Mouse (Mus musculus) limb, embryonic 13.5 days (tissue): ENCODE data around the gene Hk2. TPM values are rescaled to one million over a fixed set of nuclear protein-coding genes. Genes with fewer than 3 reads are reported as not detected.

ENCODE experiments used
- ATAC-seq: fragments of 200-750 bp; cut with Nextera tagmentation; 2 replicates; pipeline ENCODE4 v1.8.0; 2017; ENCODE audit warnings: low read depth, moderate number of reproducible peaks, moderate TSS enrichment; ENCODE audit not compliant: low FRiP score
- H3K27ac ChIP-seq: fragments of 300-500 bp; sonication (generic); 2 replicates; pipeline ENCODE4 v1.5.1; 2015; ENCODE audit warnings: inconsistent platforms, mild to moderate bottlenecking, moderate library complexity
- H3K27me3 ChIP-seq: fragments of 300-500 bp; sonication (generic); 2 replicates; pipeline ENCODE4 v1.6.1; 2015; ENCODE audit warnings: mild to moderate bottlenecking, inconsistent platforms
- H3K36me3 ChIP-seq: fragments of 300-500 bp; sonication (generic); 2 replicates; pipeline ENCODE4 v1.6.1; 2015; ENCODE audit warnings: inconsistent platforms, mild to moderate bottlenecking, moderate library complexity
- H3K4me1 ChIP-seq: fragments of 300-500 bp; sonication (generic); 2 replicates; pipeline ENCODE4 v1.6.1; 2015; ENCODE audit warnings: inconsistent platforms
- H3K4me2 ChIP-seq: fragments of 300-500 bp; sonication (generic); replicated peaks from 2 replicates; pipeline ENCODE4 v1.6.1; 2015; ENCODE audit warnings: inconsistent platforms, mild to moderate bottlenecking, moderate library complexity
- H3K4me3 ChIP-seq: fragments of 300-500 bp; sonication (generic); 2 replicates; pipeline ENCODE4 v1.5.1; 2015; ENCODE audit warnings: moderate library complexity, mild to moderate bottlenecking, inconsistent platforms
- H3K9ac ChIP-seq: fragments of 300-500 bp; sonication (generic); 2 replicates; pipeline ENCODE4 v1.6.1; 2015; ENCODE audit warnings: mild to moderate bottlenecking, inconsistent platforms
- H3K9me3 ChIP-seq: fragments of 300-500 bp; sonication (generic); 2 replicates; pipeline ENCODE4 v1.6.1; 2016; ENCODE audit warnings: inconsistent platforms
- WGBS: fragments of 180-500 bp; shearing (Covaris S2); methylation state at CpG from one replicate; pipeline ENCODE4 v1.1.7; 2015; 5-methylcytosine and 5-hydroxymethylcytosine counted together
- polyA plus RNA-seq: library from polyadenylated mRNA; unstranded; fragments of >200 nt; fragmentation: Nextera tagmentation; extraction: Ambion mirVana; gene quantifications from 2 replicates; pipeline ENCODE4 v1.2.1, GENCODE M21; 2015

Hk2 gene
- polyA plus RNA-seq, 1 experiment from 2014 or later: 20.2 TPM

DNA sequence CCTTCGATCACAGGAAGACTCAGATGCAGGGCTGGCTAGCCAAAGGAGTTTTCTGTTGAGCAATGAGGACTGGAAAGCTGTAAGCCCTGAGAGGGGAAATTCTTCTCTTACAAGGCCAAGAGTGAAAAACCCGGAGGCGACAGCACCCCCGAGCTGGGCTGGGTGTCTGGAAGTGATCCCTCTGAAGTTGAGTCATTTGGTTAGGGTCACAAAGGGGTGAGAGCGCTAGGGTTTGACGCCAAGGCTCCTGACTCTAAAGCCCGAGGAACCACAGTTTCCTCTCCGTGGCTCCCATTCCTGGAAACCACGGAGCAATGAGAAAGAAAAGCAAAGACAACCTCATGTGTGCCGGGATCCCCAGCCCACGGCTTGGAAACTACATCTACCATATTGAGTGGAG, 21.2 kb downstream of the Hk2 start:
- peaks cover 28% of the 10 kb centered on the region for H3K36me3 ChIP-seq
- no peak overlapping the region for H3K4me3 ChIP-seq
- 0 out of 2 replicates have a peak overlapping the region, but pooled peaks have one; percentile 2 for H3K27ac ChIP-seq
- 67% methylated on average over 11 of the region's 11 CpGs for WGBS
- H3K27me3 ChIP-seq: no peaks in the 10 kb centered on the region
- no peak overlapping the region for H3K4me2 ChIP-seq
- H3K4me1 ChIP-seq: no peaks in the 10 kb centered on the region
- no peak overlapping the region for H3K9ac ChIP-seq
- no peak for ATAC-seq
- no peaks in the 10 kb centered on the region for H3K9me3 ChIP-seq

DNA sequence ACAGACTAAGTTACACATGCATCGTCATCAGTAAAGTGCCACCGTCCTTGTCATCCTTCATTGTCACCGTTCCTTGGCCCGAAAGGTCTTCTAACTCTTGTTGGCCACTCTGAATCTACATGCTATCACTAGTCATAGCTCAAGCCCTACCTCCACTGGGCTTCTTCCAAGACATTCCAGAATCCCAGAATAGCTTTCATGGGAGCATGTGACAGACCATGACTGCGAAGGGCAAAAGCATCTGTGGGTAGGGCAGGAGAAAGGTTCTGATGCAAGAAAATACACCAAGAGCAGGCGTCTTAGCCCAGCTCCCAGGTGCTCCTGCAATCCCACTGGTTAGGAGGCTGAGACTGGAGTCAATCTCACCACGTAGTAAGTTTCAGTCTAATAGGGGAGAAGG, 22.5 kb downstream of the Hk2 start:
- Histone ChIP-seq H3K4me3 (no peak overlapping the region), H3K36me3 (peaks cover 27% of the 10 kb centered on the region), H3K9me3 (no peaks in the 10 kb centered on the region), H3K27ac (no peak overlapping the region), H3K4me1 (no peaks in the 10 kb centered on the region), H3K27me3 (no peaks in the 10 kb centered on the region), H3K4me2 (no peak overlapping the region), H3K9ac (no peak overlapping the region)
- ATAC-seq: no peak
- 96% methylated on average over 7 of the region's 7 CpGs for WGBS

GRCm38 (mm10) chr6:82751031-82751430, 23.2 kb downstream of the Hk2 start:
- Histone ChIP-seq H3K9ac (no peak overlapping the region), H3K36me3 (peaks cover 32% of the 10 kb centered on the region), H3K9me3 (no peaks in the 10 kb centered on the region), H3K27ac (no peak overlapping the region), H3K4me3 (no peak overlapping the region), H3K4me2 (no peak overlapping the region), H3K4me1 (no peaks in the 10 kb centered on the region), H3K27me3 (no peaks in the 10 kb centered on the region)
- no peak for ATAC-seq
- 93% methylated on average over 11 of the region's 11 CpGs for WGBS

GRCm38 (mm10) chr6:82750063-82750462, 24.2 kb downstream of the Hk2 start:
- no peak for ATAC-seq
- H3K4me2 ChIP-seq: no peak overlapping the region
- H3K36me3 ChIP-seq: peaks cover 35% of the 10 kb centered on the region
- no peak overlapping the region for H3K9ac ChIP-seq
- no peak overlapping the region for H3K4me3 ChIP-seq
- no peaks in the 10 kb centered on the region for H3K4me1 ChIP-seq
- no peaks in the 10 kb centered on the region for H3K27me3 ChIP-seq
- 59% methylated on average over 2 of the region's 2 CpGs for WGBS
- no peaks in the 10 kb centered on the region for H3K9me3 ChIP-seq
- no peak overlapping the region for H3K27ac ChIP-seq

- no peaks in the 10 kb centered on the region for H3K4me1 ChIP-seq
- peaks cover 51% of the 10 kb centered on the region for H3K36me3 ChIP-seq
- no peak overlapping the region for H3K9ac ChIP-seq
Observed at GRCm38 (mm10) chr6:82748106-82748672, 26.1 kb downstream of the Hk2 start.

GRCm38 (mm10) chr6:82747085-82747484, 27.2 kb downstream of the Hk2 start:
- Histone ChIP-seq H3K27me3 (no peaks in the 10 kb centered on the region), H3K4me1 (no peaks in the 10 kb centered on the region), H3K27ac (no peak overlapping the region), H3K4me3 (no peak overlapping the region), H3K36me3 (peaks cover 62% of the 10 kb centered on the region), H3K9me3 (no peaks in the 10 kb centered on the region), H3K9ac (no peak overlapping the region), H3K4me2 (no peak overlapping the region)
- WGBS: 52% methylated on average over 5 of the region's 5 CpGs
- ATAC-seq: no peak

More at GRCm38 (mm10) chr6:82748106-82748672, 26.1 kb downstream of the Hk2 start:
- WGBS: 94% methylated on average over 9 of the region's 9 CpGs
- H3K4me2 ChIP-seq: no peak overlapping the region
- H3K27me3 ChIP-seq: no peaks in the 10 kb centered on the region
- no peaks in the 10 kb centered on the region for H3K9me3 ChIP-seq
- H3K27ac ChIP-seq: no peak overlapping the region
- no peak overlapping the region for H3K4me3 ChIP-seq
- no peak for ATAC-seq

GRCm38 (mm10) chr6:82744553-82744952, 29.7 kb downstream of the Hk2 start:
- WGBS: 90% methylated on average over 9 of the region's 9 CpGs
- Histone ChIP-seq H3K36me3 (peaks cover 58% of the 10 kb centered on the region), H3K4me3 (no peak overlapping the region), H3K4me2 (no peak overlapping the region), H3K9me3 (no peaks in the 10 kb centered on the region), H3K27ac (no peak overlapping the region), H3K27me3 (no peaks in the 10 kb centered on the region), H3K4me1 (no peaks in the 10 kb centered on the region), H3K9ac (no peak overlapping the region)
- ATAC-seq: no peak

DNA sequence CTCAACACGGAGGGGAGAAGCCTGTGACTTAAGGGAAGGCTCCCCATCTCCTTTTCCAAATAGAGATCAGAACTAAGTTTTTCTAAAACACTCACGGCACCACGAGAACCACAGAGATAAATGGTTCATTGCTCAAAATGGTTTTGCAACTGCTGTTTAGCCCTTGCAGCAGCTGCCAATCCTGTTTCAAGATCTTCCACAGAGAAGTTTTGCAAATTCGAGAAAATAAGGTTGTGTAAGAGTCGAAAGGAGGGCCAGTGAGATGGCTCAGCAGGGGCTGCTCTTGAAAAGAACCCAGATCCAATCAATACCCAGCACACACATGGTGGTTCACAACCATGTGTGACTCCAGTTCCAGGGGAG, 32.8 kb downstream of the Hk2 start:
- Histone ChIP-seq H3K9me3 (no peaks in the 10 kb centered on the region), H3K36me3 (peaks cover 70% of the 10 kb centered on the region), H3K4me2 (no peak overlapping the region), H3K4me1 (no peaks in the 10 kb centered on the region), H3K4me3 (no peak overlapping the region), H3K9ac (no peak overlapping the region), H3K27ac (no peak overlapping the region), H3K27me3 (no peaks in the 10 kb centered on the region)
- ATAC-seq: no peak
- 88% methylated on average over 5 of the region's 5 CpGs for WGBS

- Histone ChIP-seq H3K9ac (no peak overlapping the region), H3K9me3 (no peaks in the 10 kb centered on the region), H3K27me3 (no peaks in the 10 kb centered on the region), H3K36me3 (peaks cover 73% of the 10 kb centered on the region), H3K4me1 (no peaks in the 10 kb centered on the region), H3K4me3 (no peak overlapping the region), H3K27ac (no peak overlapping the region), H3K4me2 (no peak overlapping the region)
- 85% methylated on average over 8 of the region's 8 CpGs for WGBS
- ATAC-seq: no peak
Observed at GRCm38 (mm10) chr6:82740868-82741517, 33.3 kb downstream of the Hk2 start.

GRCm38 (mm10) chr6:82740269-82740668, 34.0 kb downstream of the Hk2 start:
- ATAC-seq: peak; percentile 51; the same call in 1 of the 2 replicates
- no peak overlapping the region for H3K9ac ChIP-seq
- no peak overlapping the region for H3K4me3 ChIP-seq
- H3K4me1 ChIP-seq: no peaks in the 10 kb centered on the region
- no peaks in the 10 kb centered on the region for H3K27me3 ChIP-seq
- no peaks in the 10 kb centered on the region for H3K9me3 ChIP-seq
- 27% methylated on average over 6 of the region's 6 CpGs for WGBS
- H3K27ac ChIP-seq: no peak overlapping the region
- H3K36me3 ChIP-seq: peaks cover 73% of the 10 kb centered on the region
- H3K4me2 ChIP-seq: 0 out of 2 replicates have a peak overlapping the region, but pooled peaks have one; percentile 25

DNA sequence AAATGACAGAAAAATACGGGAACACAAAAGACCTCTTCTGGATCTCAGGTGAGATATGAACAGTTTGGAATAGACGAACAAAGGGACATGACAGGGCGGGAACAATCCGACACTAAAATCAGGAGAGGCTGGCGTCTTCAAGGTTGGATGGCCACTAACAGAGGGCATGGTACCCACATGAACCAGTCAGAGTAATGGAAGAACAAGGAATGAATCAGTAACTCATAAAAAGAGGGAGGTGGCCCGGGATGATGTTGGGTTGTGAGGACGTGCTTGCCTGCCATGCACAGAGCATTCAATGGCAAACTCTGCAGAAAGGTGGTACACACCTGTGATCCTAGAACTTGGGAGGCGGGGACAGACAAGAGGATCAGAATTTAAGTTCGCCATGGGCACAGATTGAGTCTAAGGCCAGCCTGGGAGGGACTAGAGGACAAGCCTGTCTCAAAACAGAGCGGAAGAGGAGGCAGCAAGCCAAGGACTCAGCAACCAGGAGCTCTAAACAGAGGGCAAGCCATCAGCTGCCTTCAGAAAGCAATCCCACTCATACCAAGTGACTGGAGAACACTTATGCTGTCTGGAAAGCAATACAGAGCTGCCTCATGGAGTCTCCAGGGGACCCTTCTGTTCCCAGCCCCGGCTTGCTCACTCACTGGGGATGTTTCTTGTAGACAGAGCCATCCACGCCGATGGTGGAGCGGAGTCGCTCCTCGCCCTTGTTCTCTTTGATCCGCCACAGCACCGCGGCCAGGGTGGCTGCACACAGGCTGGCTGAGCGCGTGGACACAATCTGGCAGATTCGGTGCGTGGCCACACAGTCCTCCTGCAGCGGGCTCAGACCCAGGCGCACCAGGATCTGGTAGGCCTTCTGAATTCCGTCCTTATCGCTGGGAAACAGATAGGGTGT, 36.4 kb downstream of the Hk2 start:
- no peaks in the 10 kb centered on the region for H3K27me3 ChIP-seq
- no peak for ATAC-seq
- no peak overlapping the region for H3K27ac ChIP-seq
- no peak overlapping the region for H3K9ac ChIP-seq
- no peaks in the 10 kb centered on the region for H3K4me1 ChIP-seq
- peaks cover 73% of the 10 kb centered on the region for H3K36me3 ChIP-seq
- H3K4me3 ChIP-seq: no peak overlapping the region
- H3K4me2 ChIP-seq: no peak overlapping the region
- no peaks in the 10 kb centered on the region for H3K9me3 ChIP-seq
- 90% methylated on average over 27 of the region's 27 CpGs for WGBS
